Mouse (Mus musculus) CH12.LX (cell line): ENCODE results near the gene Med15. TPM values are rescaled to one million over a fixed set of nuclear protein-coding genes. Genes with fewer than 3 reads are reported as not detected.

Experiments used
- DNase-seq: peaks from one replicate; pipeline ENCODE4 v3.0.0-alpha.2; 2013; ENCODE audit errors: extremely low read depth
- H3K27ac ChIP-seq: 2 replicates; pipeline ENCODE4 v1.5.1; 2012; ENCODE audit warnings: low read depth, mild to moderate bottlenecking, control low read depth, moderate library complexity; ENCODE audit not compliant: insufficient read depth
- H3K27me3 ChIP-seq: replicated peaks from 2 replicates; pipeline ENCODE3; 2012; ENCODE audit warnings: inconsistent platforms
- H3K36me3 ChIP-seq, 2 experiments: replicated peaks in 1 of 2; 2 replicates each; pipeline versions ENCODE3 to v1.6.1; 2012; ENCODE audit warnings: inconsistent platforms in 1 of 2, low read length in 1 of 2, mild to moderate bottlenecking in 1 of 2, mixed read lengths in 1 of 2, moderate library complexity in 1 of 2; ENCODE audit not compliant: control insufficient read depth in 1 of 2, insufficient read depth in 1 of 2
- H3K4me1 ChIP-seq, 2 experiments: 2 replicates each; pipeline ENCODE4 v1.6.1; 2012; ENCODE audit warnings: inconsistent platforms in 1 of 2, moderate library complexity in 1 of 2; ENCODE audit not compliant: insufficient read depth in 2 of 2, control insufficient read depth in 1 of 2
- H3K4me2 ChIP-seq: 2 replicates; pipeline ENCODE4 v1.6.1; 2012; ENCODE audit warnings: low read depth, mild to moderate bottlenecking, control low read depth; ENCODE audit not compliant: poor library complexity, insufficient read depth, severe bottlenecking
- H3K4me3 ChIP-seq, 3 experiments: fragments of 150-350 bp in 1 of 3; sonication (generic) in 1 of 3; replicated peaks in 1 of 3; 2 replicates each; pipeline versions ENCODE3 to v1.5.1; 2011 to 2012; ENCODE audit warnings: low read depth in 2 of 3, low read length in 2 of 3, mild to moderate bottlenecking in 2 of 3, moderate library complexity in 2 of 3, control low read depth in 1 of 3, improper control_type of control experiment in 1 of 3, inconsistent platforms in 1 of 3, mixed read lengths in 1 of 3; ENCODE audit not compliant: poor library complexity in 1 of 3
- H3K79me2 ChIP-seq: replicated peaks from 2 replicates; pipeline ENCODE4 v1.6.1; 2012; ENCODE audit warnings: mild to moderate bottlenecking, moderate library complexity; ENCODE audit not compliant: control insufficient read depth, poor library complexity, insufficient read depth, severe bottlenecking; ENCODE audit errors: extremely low read depth
- H3K9ac ChIP-seq: 2 replicates; pipeline ENCODE4 v1.6.1; 2012; ENCODE audit warnings: low read depth, mild to moderate bottlenecking, control low read depth, moderate library complexity; ENCODE audit not compliant: insufficient read depth
- H3K9me3 ChIP-seq: replicated peaks from 2 replicates; pipeline ENCODE3; 2012; ENCODE audit warnings: low read length, inconsistent platforms, mixed read lengths
- BHLHE40 ChIP-seq: IDR thresholded peaks from 2 replicates; pipeline ENCODE4 v1.6.1; 2011; ENCODE audit warnings: mild to moderate bottlenecking, low read depth, low read length, improper control_type of control experiment
- CHD2 ChIP-seq: IDR thresholded peaks from 2 replicates; pipeline ENCODE4 v1.6.1; 2011; ENCODE audit warnings: low read length, improper control_type of control experiment
- CTCF ChIP-seq, 2 experiments: IDR thresholded peaks in 1 of 2; conservative IDR thresholded peaks in 1 of 2; 2 replicates each; pipeline ENCODE4 v1.5.1; 2011 to 2012; ENCODE audit warnings: low read depth in 2 of 2, low read length in 2 of 2, improper control_type of control experiment in 1 of 2, inconsistent platforms in 1 of 2, mild to moderate bottlenecking in 1 of 2, moderate library complexity in 1 of 2
- EP300 ChIP-seq: IDR thresholded peaks from 2 replicates; pipeline ENCODE4 v1.6.1; 2011; ENCODE audit warnings: low read length, improper control_type of control experiment
- GABPA ChIP-seq: IDR thresholded peaks from 2 replicates; pipeline ENCODE4 v1.6.1; 2012; ENCODE audit warnings: low read depth, low read length, improper control_type of control experiment, inconsistent platforms; ENCODE audit not compliant: insufficient replicate concordance
- HCFC1 ChIP-seq: IDR thresholded peaks from 2 replicates; pipeline ENCODE4 v1.6.1; 2012; ENCODE audit warnings: low read depth, mild to moderate bottlenecking, inconsistent platforms, low read length, improper control_type of control experiment
- IRF4 ChIP-seq: IDR thresholded peaks from 2 replicates; pipeline ENCODE4 v1.6.1; 2014; ENCODE audit warnings: low read depth, mild to moderate bottlenecking, inconsistent platforms, low read length, improper control_type of control experiment
- JUND ChIP-seq: conservative IDR thresholded peaks from 2 replicates; pipeline ENCODE4 v1.6.1; 2011; ENCODE audit warnings: low read depth, low read length, improper control_type of control experiment
- KAT2A ChIP-seq: IDR thresholded peaks from 2 replicates; pipeline ENCODE4 v1.6.1; 2012; ENCODE audit warnings: low read length, improper control_type of control experiment, inconsistent platforms; ENCODE audit not compliant: insufficient replicate concordance
- MAZ ChIP-seq: IDR thresholded peaks from 2 replicates; pipeline ENCODE4 v1.6.1; 2012; ENCODE audit warnings: low read depth, mild to moderate bottlenecking, inconsistent platforms, low read length, improper control_type of control experiment, moderate library complexity
- MEF2A ChIP-seq: IDR thresholded peaks from 2 replicates; pipeline ENCODE4 v1.6.1; 2014; ENCODE audit warnings: low read depth, mild to moderate bottlenecking, inconsistent platforms, low read length, improper control_type of control experiment, borderline replicate concordance
- MXI1 ChIP-seq: IDR thresholded peaks from 2 replicates; pipeline ENCODE4 v1.6.1; 2011; ENCODE audit warnings: mild to moderate bottlenecking, low read depth, low read length, improper control_type of control experiment
- MYC ChIP-seq: IDR thresholded peaks from 2 replicates; pipeline ENCODE4 v1.6.1; 2011; ENCODE audit warnings: low read depth, mild to moderate bottlenecking, improper control_type of control experiment, low read length
- NELFE ChIP-seq: IDR thresholded peaks from 2 replicates; pipeline ENCODE4 v1.6.1; 2011; ENCODE audit warnings: low read depth, low read length, improper control_type of control experiment
- PAX5 ChIP-seq: IDR thresholded peaks from 2 replicates; pipeline ENCODE4 v1.6.1; 2012; ENCODE audit warnings: low read length, inconsistent platforms, mixed read lengths
- POLR2A ChIP-seq: IDR thresholded peaks from 2 replicates; pipeline ENCODE4 v1.6.1; 2011; ENCODE audit warnings: low read depth, mild to moderate bottlenecking, improper control_type of control experiment, low read length
- POLR2AphosphoS2 ChIP-seq: IDR thresholded peaks from 2 replicates; pipeline ENCODE4 v1.6.1; 2011; ENCODE audit warnings: low read depth, low read length, improper control_type of control experiment
- RAD21 ChIP-seq: IDR thresholded peaks from 2 replicates; pipeline ENCODE4 v1.6.1; 2011; ENCODE audit warnings: low read depth, mild to moderate bottlenecking, low read length, improper control_type of control experiment, moderate library complexity
- RCOR1 ChIP-seq: conservative IDR thresholded peaks from 2 replicates; pipeline ENCODE4 v1.6.1; 2012; ENCODE audit warnings: low read depth, mild to moderate bottlenecking, inconsistent platforms, low read length, improper control_type of control experiment
- SIN3A ChIP-seq: IDR thresholded peaks from 2 replicates; pipeline ENCODE4 v1.6.1; 2012; ENCODE audit warnings: low read length, improper control_type of control experiment, inconsistent platforms
- SMC3 ChIP-seq: IDR thresholded peaks from 2 replicates; pipeline ENCODE4 v1.6.1; 2011; ENCODE audit warnings: low read depth, low read length, improper control_type of control experiment
- TBP ChIP-seq: conservative IDR thresholded peaks from 2 replicates; pipeline ENCODE4 v1.6.1; 2011; ENCODE audit warnings: low read depth, low read length, improper control_type of control experiment
- TCF12 ChIP-seq: IDR thresholded peaks from 2 replicates; pipeline ENCODE4 v1.6.1; 2014; ENCODE audit warnings: low read depth, mild to moderate bottlenecking, inconsistent platforms, low read length, improper control_type of control experiment
- UBTF ChIP-seq: IDR thresholded peaks from 2 replicates; pipeline ENCODE4 v1.6.1; 2012; ENCODE audit warnings: low read depth, mild to moderate bottlenecking, inconsistent platforms, low read length, improper control_type of control experiment, moderate library complexity
- USF1 ChIP-seq: IDR thresholded peaks from 2 replicates; pipeline ENCODE4 v1.6.1; 2014; ENCODE audit warnings: low read depth, mild to moderate bottlenecking, inconsistent platforms, low read length, improper control_type of control experiment
- USF2 ChIP-seq: conservative IDR thresholded peaks from 2 replicates; pipeline ENCODE4 v1.6.1; 2011; ENCODE audit warnings: low read depth, low read length, improper control_type of control experiment
- ZMIZ1 ChIP-seq: IDR thresholded peaks from 2 replicates; pipeline ENCODE4 v1.6.1; 2012; ENCODE audit warnings: low read depth, mild to moderate bottlenecking, inconsistent platforms, low read length, improper control_type of control experiment
- dilution Hi-C: fragments of 300-500 bp; cut with MboI; formaldehyde crosslinking; loops from 2 replicates; pipeline ENCODE4 v1.14.3; 2020; ENCODE audit warnings: low sequenced_read_pairs; ENCODE audit not compliant: extremely low pct_unique_long_range_greater_than_20kb, extremely low pct_ligation_motif_present
- in situ Hi-C: fragments of 300-500 bp; cut with MboI; formaldehyde crosslinking; loops from 3 replicates; pipeline ENCODE4 v1.14.3; 2019; ENCODE audit warnings: low sequenced_read_pairs, low pct_ligation_motif_present, low pct_unique_long_range_greater_than_20kb, mixed read lengths
- polyA plus RNA-seq: library from polyadenylated mRNA; unstranded; fragments of >175 nt; gene quantifications from 2 replicates; pipeline ENCODE4 v1.2.1, GENCODE M21; 2012; ENCODE audit warnings: low read depth; ENCODE audit not compliant: insufficient read length
- total RNA-seq, 2 experiments: library from RNA; depleted of rRNA; stranded (reverse); fragments of 300-350 nt in 1 of 2; fragments of >200 nt in 1 of 2; gene quantifications; 2 replicates each; pipeline ENCODE4 v1.2.3; 2012 to 2014

Gene Med15
- total and polyA plus RNA-seq, 3 experiments = 20.1 to 78.1 (median 42.6) TPM

GRCm38 (mm10) chr16:17626269-17626555, 106.5 kb downstream of the Med15 start:
- Histone ChIP-seq H3K9me3 (no peaks in the 10 kb centered on the region), H3K4me1 (peaks cover 0 to 1% of the 10 kb centered on the region in 2 experiments; a peak in 1 of 4 replicates), H3K4me2 (no peak overlapping the region), H3K27me3 (no peaks in the 10 kb centered on the region)
- in situ Hi-C loops = no loop called here
- no peak for TF ChIP-seq TBP
- TF ChIP-seq IRF4 = no peak
- no peak for TF ChIP-seq CHD2
- TF ChIP-seq RCOR1 = no peak
- TF ChIP-seq GABPA = no peak
- no peak for TF ChIP-seq POLR2A
- no peak for TF ChIP-seq TCF12
- TF ChIP-seq PAX5 = no peak
- TF ChIP-seq HCFC1 = no peak
- no peak for TF ChIP-seq MEF2A
- TF ChIP-seq MYC = no peak
- TF ChIP-seq SIN3A = no peak
- no peak for TF ChIP-seq BHLHE40
- no peak for TF ChIP-seq USF1
- no peak for TF ChIP-seq MAZ
- no peak for TF ChIP-seq POLR2AphosphoS2
- no peak for TF ChIP-seq ZMIZ1
- TF ChIP-seq KAT2A = no peak
- TF ChIP-seq JUND = no peak
- no peak for TF ChIP-seq MXI1
- TF ChIP-seq, all 38 proteins: peak for 0
- H3K4me3 ChIP-seq = no peak overlapping the region
- peaks cover 63 to 91% of the 10 kb centered on the region in 2 experiments for H3K36me3 ChIP-seq
- DNase-seq = no peak
- H3K79me2 ChIP-seq = peaks cover 2% of the 10 kb centered on the region; the same call in 1 of the 2 replicates
- dilution Hi-C loops = no loop called here
- H3K9ac ChIP-seq = no peak overlapping the region
- no peak overlapping the region for H3K27ac ChIP-seq

DNA sequence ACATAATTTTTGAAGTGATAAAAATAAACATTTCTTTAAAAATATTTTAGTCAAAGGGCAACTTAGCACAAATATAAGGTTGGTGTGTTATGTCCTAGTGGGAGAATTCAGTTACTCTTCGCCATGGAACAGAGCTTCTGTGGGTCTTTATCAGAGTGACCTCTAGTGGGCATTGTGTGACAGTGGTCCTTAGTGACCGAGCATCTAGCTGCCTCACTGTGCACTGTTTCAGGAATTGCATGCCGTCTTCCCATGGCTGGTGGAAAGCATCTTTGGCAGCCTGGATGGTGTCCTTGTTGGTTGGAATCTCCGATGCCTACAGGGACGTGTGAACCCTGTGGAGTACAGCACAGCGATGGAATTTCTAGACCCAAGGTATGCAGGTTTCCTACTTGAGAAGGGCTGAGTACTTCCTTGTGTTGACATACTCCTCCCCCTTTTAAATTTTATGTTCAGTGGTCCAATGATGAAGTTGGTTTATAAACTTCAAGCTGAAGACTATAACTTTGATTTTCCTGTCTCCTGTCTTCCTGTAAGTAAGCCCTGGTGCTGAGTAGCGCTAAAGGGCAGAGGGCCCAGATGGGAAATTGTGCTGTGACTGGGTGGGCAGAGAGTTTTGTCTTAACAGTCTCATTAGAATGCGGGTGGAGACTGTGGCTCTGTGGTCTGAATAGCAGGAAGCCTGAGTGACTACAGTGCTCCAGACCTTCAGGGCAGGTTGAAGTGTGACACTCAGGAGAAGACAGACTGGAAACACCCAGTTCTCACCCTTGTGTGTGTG, 107.0 kb downstream of the Med15 start:
- Histone ChIP-seq H3K4me3 (no peak overlapping the region), H3K4me2 (no peak overlapping the region), H3K79me2 (peaks cover 7% of the 10 kb centered on the region; the same call in 1 of the 2 replicates), H3K9me3 (no peaks in the 10 kb centered on the region), H3K27me3 (no peaks in the 10 kb centered on the region), H3K36me3 (peaks cover 60 to 90% of the 10 kb centered on the region in 2 experiments), H3K4me1 (peaks cover 0 to 7% of the 10 kb centered on the region in 2 experiments; a peak in 2 of 4 replicates), H3K9ac (no peak overlapping the region), H3K27ac (no peak overlapping the region)
- DNase-seq = peak; percentile 51
- in situ Hi-C loops = no loop called here
- no peak for TF ChIP-seq USF2
- TF ChIP-seq EP300 = no peak
- no peak for TF ChIP-seq UBTF
- TF ChIP-seq SMC3 = peak; percentile 45; the same call in 1 of the 2 replicates
- no peak for TF ChIP-seq MXI1
- peak; percentile 28; the same call in 1 of the 2 replicates for TF ChIP-seq SIN3A
- TF ChIP-seq MAZ = no peak
- TF ChIP-seq RAD21 = peak; percentile 57
- peak; percentile 59 to 78 for TF ChIP-seq CTCF (conservative IDR thresholded peaks at IDR 0.05 in 1 of 2, IDR thresholded peaks at IDR 0.05 in 1 of 2; ENCODE audit: low read depth in 2 of 2, low read length in 2 of 2)
- TF ChIP-seq NELFE = 0 out of 2 replicates have a peak, but pooled peaks have one; percentile 24
- no peak for TF ChIP-seq RCOR1
- dilution Hi-C loops = no loop called here
